Mouse (Mus musculus): ENCODE results near the gene Tab1. TPM values are rescaled to one million over a fixed set of nuclear protein-coding genes. Genes with fewer than 3 reads are reported as not detected.
A peak's percentile ranks its signal among the peaks of the same experiment; 100 is the strongest.

Tab1 gene
- polyA plus RNA-seq, 1 experiment from 2014 or later: 28.7 TPM

- no peak overlapping the region for H3K9ac ChIP-seq (ENCODE audit: low read depth, low read length)
- DNase-seq (ENCODE audit: low spot score): no peak
- 0 out of 2 replicates have a peak overlapping the region, but pooled peaks have one; percentile 16 for H3K27ac ChIP-seq (ENCODE audit: low read depth, low read length)
- no peak overlapping the region; the same call in 1 of the 2 replicates for H3K4me3 ChIP-seq (ENCODE audit: low read depth, low read length)
- H3K36me3 ChIP-seq (ENCODE audit: control insufficient read depth, insufficient read depth, low read length): peaks cover 12% of the 10 kb centered on the region; the same call in 1 of the 2 replicates
- peaks cover 43% of the 10 kb centered on the region for H3K4me1 ChIP-seq (replicated peaks; ENCODE audit: control insufficient read depth, insufficient read depth, low read length)
- peak overlapping the region; percentile 81 for H3K4me2 ChIP-seq
- no peaks in the 10 kb centered on the region for H3K9me3 ChIP-seq (ENCODE audit: control insufficient read depth, low read length)
- ATAC-seq (replicated peaks; ENCODE audit: low FRiP score): no peak
- 90% methylated on average over 2 of the region's 2 CpGs for WGBS
- no peaks in the 10 kb centered on the region for H3K27me3 ChIP-seq (replicated peaks; ENCODE audit: control insufficient read depth, insufficient read depth, low read length)
Measured at GRCm38 (mm10) chr15:80135499-80135898, 2.6 kb downstream of the Tab1 start.

GRCm38 (mm10) chr15:80136645-80137044, 3.7 kb downstream of the Tab1 start:
- Histone ChIP-seq H3K4me2 (no peak overlapping the region), H3K9ac (ENCODE audit: low read depth, low read length) (no peak overlapping the region), H3K36me3 (ENCODE audit: control insufficient read depth, insufficient read depth, low read length) (peaks cover 23% of the 10 kb centered on the region; the same call in 1 of the 2 replicates), H3K27me3 (replicated peaks; ENCODE audit: control insufficient read depth, insufficient read depth, low read length) (no peaks in the 10 kb centered on the region), H3K4me3 (ENCODE audit: low read depth, low read length) (no peak overlapping the region), H3K4me1 (replicated peaks; ENCODE audit: control insufficient read depth, insufficient read depth, low read length) (peaks cover 32% of the 10 kb centered on the region), H3K27ac (ENCODE audit: low read depth, low read length) (no peak overlapping the region), H3K9me3 (ENCODE audit: control insufficient read depth, low read length) (no peaks in the 10 kb centered on the region)
- 84% methylated on average over 3 of the region's 3 CpGs for WGBS
- no peak for ATAC-seq (replicated peaks; ENCODE audit: low FRiP score)
- no peak for DNase-seq (ENCODE audit: low spot score)

- no peak overlapping the region for H3K27ac ChIP-seq (ENCODE audit: low read depth, low read length)
- no peak overlapping the region for H3K4me3 ChIP-seq (ENCODE audit: low read depth, low read length)
- 81% methylated on average over 17 of the region's 17 CpGs for WGBS
- H3K4me1 ChIP-seq (replicated peaks; ENCODE audit: control insufficient read depth, insufficient read depth, low read length): peaks cover 32% of the 10 kb centered on the region
- H3K9me3 ChIP-seq (ENCODE audit: control insufficient read depth, low read length): no peaks in the 10 kb centered on the region
- peaks cover 29% of the 10 kb centered on the region for H3K36me3 ChIP-seq (ENCODE audit: control insufficient read depth, insufficient read depth, low read length)
- no peaks in the 10 kb centered on the region for H3K27me3 ChIP-seq (replicated peaks; ENCODE audit: control insufficient read depth, insufficient read depth, low read length)
- DNase-seq (ENCODE audit: low spot score): no peak
- H3K4me2 ChIP-seq: no peak overlapping the region
- ATAC-seq (replicated peaks; ENCODE audit: low FRiP score): no peak
- 0 out of 2 replicates have a peak overlapping the region, but pooled peaks have one; percentile 22 for H3K9ac ChIP-seq (ENCODE audit: low read depth, low read length)
Measured at GRCm38 (mm10) chr15:80137945-80138791, 5.2 kb downstream of the Tab1 start.

DNA sequence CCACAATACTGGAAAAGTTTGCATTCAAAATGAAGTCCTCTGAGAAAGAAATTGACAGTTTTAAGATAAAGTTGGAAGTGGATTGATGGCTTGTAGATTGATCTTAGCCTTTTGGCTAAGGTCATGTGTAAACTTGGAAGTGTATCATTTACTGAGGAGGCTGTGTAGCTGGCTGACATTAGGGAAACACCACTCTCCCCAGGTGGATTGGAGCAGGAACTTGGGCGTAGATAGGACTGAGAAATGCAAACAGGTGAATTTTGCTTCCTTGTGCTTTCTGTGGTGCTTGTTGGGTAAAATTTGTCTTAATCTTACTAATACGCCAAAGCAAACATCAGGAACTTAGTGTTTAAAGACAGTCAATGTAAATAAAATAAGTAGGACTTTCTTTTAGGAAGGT, 7.4 kb downstream of the Tab1 start:
- DNase-seq (ENCODE audit: low spot score) (no peak), ATAC-seq (replicated peaks; ENCODE audit: low FRiP score) (no peak)
- Histone ChIP-seq H3K4me2 (no peak overlapping the region), H3K9me3 (ENCODE audit: control insufficient read depth, low read length) (no peaks in the 10 kb centered on the region), H3K9ac (ENCODE audit: low read depth, low read length) (no peak overlapping the region), H3K4me1 (replicated peaks; ENCODE audit: control insufficient read depth, insufficient read depth, low read length) (peaks cover 18% of the 10 kb centered on the region), H3K36me3 (ENCODE audit: control insufficient read depth, insufficient read depth, low read length) (peaks cover 38% of the 10 kb centered on the region), H3K27me3 (replicated peaks; ENCODE audit: control insufficient read depth, insufficient read depth, low read length) (no peaks in the 10 kb centered on the region), H3K27ac (ENCODE audit: low read depth, low read length) (no peak overlapping the region), H3K4me3 (ENCODE audit: low read depth, low read length) (no peak overlapping the region)
- 96% methylated on average over 2 of the region's 2 CpGs for WGBS

- DNase-seq (ENCODE audit: low spot score) (no peak), ATAC-seq (replicated peaks; ENCODE audit: low FRiP score) (no peak)
- peaks cover 15% of the 10 kb centered on the region for H3K4me1 ChIP-seq (replicated peaks; ENCODE audit: control insufficient read depth, insufficient read depth, low read length)
- no peak overlapping the region for H3K4me3 ChIP-seq (ENCODE audit: low read depth, low read length)
- H3K27ac ChIP-seq (ENCODE audit: low read depth, low read length): no peak overlapping the region
- H3K9me3 ChIP-seq (ENCODE audit: control insufficient read depth, low read length): no peaks in the 10 kb centered on the region
- 95% methylated on average over 3 of the region's 3 CpGs for WGBS
- no peak overlapping the region for H3K9ac ChIP-seq (ENCODE audit: low read depth, low read length)
- peaks cover 38% of the 10 kb centered on the region for H3K36me3 ChIP-seq (ENCODE audit: control insufficient read depth, insufficient read depth, low read length)
- H3K4me2 ChIP-seq: no peak overlapping the region
- H3K27me3 ChIP-seq (replicated peaks; ENCODE audit: control insufficient read depth, insufficient read depth, low read length): no peaks in the 10 kb centered on the region
Measured at GRCm38 (mm10) chr15:80140878-80141277, 8.0 kb downstream of the Tab1 start.

DNA sequence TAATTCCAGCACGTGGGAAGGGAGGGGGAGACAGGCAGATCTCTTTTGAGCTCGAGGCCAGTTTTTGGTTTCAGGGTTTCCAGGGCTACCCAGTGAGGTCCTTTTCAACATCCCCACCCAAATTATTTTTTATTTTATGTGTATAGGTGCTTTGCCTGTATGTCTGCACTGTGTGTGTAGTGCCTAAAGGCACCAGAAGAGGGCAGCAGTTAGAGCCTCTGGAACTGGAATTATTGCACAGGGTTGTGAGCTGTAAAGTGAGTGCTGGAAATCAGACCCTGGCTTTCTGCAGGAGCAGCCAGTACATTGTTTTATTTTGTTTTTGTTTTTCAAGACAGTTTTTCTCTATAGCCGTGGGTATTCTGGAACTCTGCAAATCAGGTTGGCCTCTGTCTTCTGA, 9.2 kb downstream of the Tab1 start:
- Histone ChIP-seq H3K4me1 (replicated peaks; ENCODE audit: control insufficient read depth, insufficient read depth, low read length) (peaks cover 24% of the 10 kb centered on the region), H3K36me3 (ENCODE audit: control insufficient read depth, insufficient read depth, low read length) (peaks cover 31% of the 10 kb centered on the region)
- 93% methylated on average over 3 of the region's 3 CpGs for WGBS

GRCm38 (mm10) chr15:80143760-80144159, 10.8 kb downstream of the Tab1 start:
- DNase-seq (ENCODE audit: low spot score) (no peak), ATAC-seq (replicated peaks; ENCODE audit: low FRiP score) (no peak)
- 87% methylated on average over 6 of the region's 6 CpGs for WGBS
- H3K9me3 ChIP-seq (ENCODE audit: control insufficient read depth, low read length): no peaks in the 10 kb centered on the region
- H3K4me2 ChIP-seq: no peak overlapping the region
- H3K4me3 ChIP-seq (ENCODE audit: low read depth, low read length): no peak overlapping the region
- peaks cover 14% of the 10 kb centered on the region for H3K4me1 ChIP-seq (replicated peaks; ENCODE audit: control insufficient read depth, insufficient read depth, low read length)
- H3K27me3 ChIP-seq (replicated peaks; ENCODE audit: control insufficient read depth, insufficient read depth, low read length): no peaks in the 10 kb centered on the region
- H3K9ac ChIP-seq (ENCODE audit: low read depth, low read length): no peak overlapping the region
- peaks cover 34% of the 10 kb centered on the region for H3K36me3 ChIP-seq (ENCODE audit: control insufficient read depth, insufficient read depth, low read length)
- H3K27ac ChIP-seq (ENCODE audit: low read depth, low read length): no peak overlapping the region

More for the DNA sequence above, 9.2 kb downstream of the Tab1 start:
- H3K27me3 ChIP-seq (replicated peaks; ENCODE audit: control insufficient read depth, insufficient read depth, low read length): no peaks in the 10 kb centered on the region
- H3K27ac ChIP-seq (ENCODE audit: low read depth, low read length): no peak overlapping the region
- no peak overlapping the region for H3K4me3 ChIP-seq (ENCODE audit: low read depth, low read length)
- ATAC-seq (replicated peaks; ENCODE audit: low FRiP score) (no peak), DNase-seq (ENCODE audit: low spot score) (no peak)
- H3K4me2 ChIP-seq: no peak overlapping the region
- no peaks in the 10 kb centered on the region for H3K9me3 ChIP-seq (ENCODE audit: control insufficient read depth, low read length)
- H3K9ac ChIP-seq (ENCODE audit: low read depth, low read length): no peak overlapping the region

DNA sequence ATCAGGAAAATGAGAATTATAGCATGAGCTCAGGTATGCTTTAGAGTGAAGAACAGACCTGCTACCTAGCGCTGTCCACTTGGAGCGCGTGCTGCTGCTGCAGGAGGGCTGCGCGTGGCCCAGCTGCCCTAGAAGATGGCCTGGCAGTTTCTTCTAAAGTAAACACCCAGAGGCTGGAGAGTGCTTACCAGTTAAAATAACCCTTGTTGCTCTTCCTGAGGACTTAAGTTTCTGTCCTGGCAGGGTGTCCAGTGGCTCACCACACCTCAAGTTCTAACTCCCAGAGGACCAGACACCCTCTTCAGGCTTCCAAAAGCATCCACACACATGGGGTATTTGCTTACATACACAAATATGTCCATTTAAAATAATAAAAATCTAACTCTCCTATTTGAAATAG, 12.5 kb downstream of the Tab1 start:
- no peak overlapping the region for H3K4me3 ChIP-seq (ENCODE audit: low read depth, low read length)
- H3K9ac ChIP-seq (ENCODE audit: low read depth, low read length): no peak overlapping the region
- no peaks in the 10 kb centered on the region for H3K27me3 ChIP-seq (replicated peaks; ENCODE audit: control insufficient read depth, insufficient read depth, low read length)
- H3K4me2 ChIP-seq: no peak overlapping the region
- DNase-seq (ENCODE audit: low spot score) (no peak), ATAC-seq (replicated peaks; ENCODE audit: low FRiP score) (no peak)
- no peak overlapping the region for H3K27ac ChIP-seq (ENCODE audit: low read depth, low read length)
- peaks cover 35% of the 10 kb centered on the region for H3K36me3 ChIP-seq (ENCODE audit: control insufficient read depth, insufficient read depth, low read length)
- peaks cover 14% of the 10 kb centered on the region for H3K4me1 ChIP-seq (replicated peaks; ENCODE audit: control insufficient read depth, insufficient read depth, low read length)
- 92% methylated on average over 5 of the region's 5 CpGs for WGBS
- H3K9me3 ChIP-seq (ENCODE audit: control insufficient read depth, low read length): no peaks in the 10 kb centered on the region

DNA sequence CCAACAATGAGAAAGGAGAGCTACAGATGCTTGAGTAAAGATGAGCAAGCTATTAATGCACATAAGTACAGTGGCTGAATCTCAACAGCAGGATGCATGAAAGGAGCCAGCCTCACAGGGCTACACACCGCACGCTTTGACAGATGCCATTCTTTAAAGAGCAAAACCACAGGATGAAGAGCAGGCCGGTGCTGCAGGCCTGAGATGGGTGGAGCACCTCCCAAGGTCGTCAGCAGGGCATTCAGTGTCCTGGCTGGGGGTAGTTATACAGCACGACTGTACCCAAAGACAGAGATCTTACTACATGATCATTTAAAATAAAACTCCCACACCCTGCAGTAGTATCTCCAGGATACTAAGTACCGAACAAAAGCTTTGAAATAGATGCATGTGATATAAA, 13.2 kb downstream of the Tab1 start:
- WGBS: 50% methylated on average over 6 of the region's 6 CpGs
- no peaks in the 10 kb centered on the region for H3K27me3 ChIP-seq (replicated peaks; ENCODE audit: control insufficient read depth, insufficient read depth, low read length)
- no peak overlapping the region for H3K4me3 ChIP-seq (ENCODE audit: low read depth, low read length)
- no peaks in the 10 kb centered on the region for H3K9me3 ChIP-seq (ENCODE audit: control insufficient read depth, low read length)
- DNase-seq (ENCODE audit: low spot score): no peak
- peaks cover 14% of the 10 kb centered on the region for H3K4me1 ChIP-seq (replicated peaks; ENCODE audit: control insufficient read depth, insufficient read depth, low read length)
- H3K9ac ChIP-seq (ENCODE audit: low read depth, low read length): no peak overlapping the region
- peaks cover 28% of the 10 kb centered on the region for H3K36me3 ChIP-seq (ENCODE audit: control insufficient read depth, insufficient read depth, low read length)
- no peak overlapping the region for H3K27ac ChIP-seq (ENCODE audit: low read depth, low read length)
- ATAC-seq (replicated peaks; ENCODE audit: low FRiP score): no peak
- no peak overlapping the region for H3K4me2 ChIP-seq

Data from liver, embryonic 11.5 days (tissue).